Mouse (Mus musculus) bone marrow, adult 2 months (tissue): ENCODE measurements around the gene Srsf11.

Source experiments
- CTCF ChIP-seq: fragments of 200-500 bp; IDR thresholded peaks from 2 replicates; pipeline ENCODE4 v1.5.1; 2011; ENCODE audit warnings: low read length, control low read depth; ENCODE audit not compliant: control insufficient read depth, insufficient read depth
- POLR2A ChIP-seq: fragments of 200-500 bp; IDR thresholded peaks from 2 replicates; pipeline ENCODE4 v1.6.1; 2011; ENCODE audit warnings: low read depth, mild to moderate bottlenecking, control low read depth, low read length, borderline replicate concordance; ENCODE audit not compliant: control insufficient read depth

GRCm38 (mm10) chr3:158077828-158078227 is 41.4 kb upstream of the Srsf11 start:
- TF ChIP-seq CTCF (no peak), POLR2A (no peak)
